Mouse (Mus musculus) brain, embryonic 14.5 days (tissue): ENCODE measurements around the gene Slc25a11.

Source experiments
- CTCF ChIP-seq: fragments of 200-500 bp; IDR thresholded peaks from 2 replicates; pipeline ENCODE4 v1.5.1; 2012; ENCODE audit warnings: inconsistent platforms, mild to moderate bottlenecking, moderate library complexity, borderline replicate concordance; ENCODE audit not compliant: insufficient read depth, insufficient read length; ENCODE audit errors: extremely low read depth
- POLR2A ChIP-seq: fragments of 200-500 bp; IDR thresholded peaks from 2 replicates; pipeline ENCODE4 v1.6.1; 2012; ENCODE audit warnings: mild to moderate bottlenecking, inconsistent platforms, borderline replicate concordance; ENCODE audit not compliant: poor library complexity, insufficient read depth, insufficient read length, severe bottlenecking; ENCODE audit errors: extremely low read depth

DNA sequence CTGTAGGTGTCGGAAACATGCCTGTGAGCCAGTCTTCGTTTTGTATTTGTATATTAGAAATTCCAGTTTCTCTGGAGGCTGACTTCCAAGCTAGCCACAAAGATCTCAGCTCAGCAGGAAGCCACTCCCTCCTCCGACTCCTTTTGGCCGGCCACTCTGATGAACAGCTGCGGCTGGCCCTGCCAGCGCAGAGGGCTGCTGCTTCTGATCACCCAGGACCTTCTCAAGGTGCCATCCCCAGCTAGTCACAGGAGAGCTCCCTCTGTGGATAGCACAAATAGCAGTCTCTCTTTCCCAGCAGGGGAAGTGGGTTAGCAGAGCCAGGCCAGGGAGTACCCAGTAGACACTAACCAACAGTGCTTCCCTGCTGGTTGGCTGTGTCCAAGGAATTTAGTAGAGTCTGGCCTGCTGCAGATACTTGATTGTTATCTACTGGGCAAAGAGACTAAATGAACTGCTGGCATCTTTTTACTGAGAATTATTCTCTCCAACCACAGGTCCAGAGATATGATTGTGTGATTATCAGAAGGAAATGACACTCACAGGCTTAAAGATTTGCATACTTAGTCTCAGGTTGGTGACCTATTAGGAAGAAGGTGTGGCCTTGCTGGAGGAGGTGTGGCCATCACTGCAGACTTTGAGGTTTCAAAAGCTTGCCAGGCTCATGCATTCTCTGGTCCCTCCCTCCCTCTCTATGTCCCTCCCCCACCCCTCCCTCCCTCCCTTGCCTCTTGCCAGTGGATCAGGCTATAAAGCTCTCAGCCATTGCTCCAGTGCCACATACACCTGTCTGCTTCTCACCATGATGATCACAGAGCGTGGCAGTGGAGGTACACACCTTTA is 25.1 kb downstream of the Slc25a11 start:
- TF ChIP-seq CTCF: no peak
- no peak for TF ChIP-seq POLR2A
